Mouse (Mus musculus) midbrain, embryonic 14.5 days (tissue): ENCODE results near the gene Gpr152. TPM values are rescaled to one million over a fixed set of nuclear protein-coding genes. Genes with fewer than 3 reads are reported as not detected.
"Not testable (repeated sequence)": the region's sequence is repeated elsewhere in the genome, so short reads cannot be mapped to it uniquely, and the experiment has no call there.

Source experiments
- ATAC-seq: fragments of 200-750 bp; cut with Nextera tagmentation; 2 replicates; pipeline ENCODE4 v1.8.0; 2017; ENCODE audit warnings: moderate number of reproducible peaks, moderate library complexity; ENCODE audit not compliant: low FRiP score, low TSS enrichment
- DNase-seq: peaks from one replicate; pipeline ENCODE4 v3.0.0-alpha.2; 2015
- H3K27ac ChIP-seq: fragments of 300-500 bp; sonication (generic); replicated peaks from 2 replicates; pipeline ENCODE4 v1.5.1; 2014; ENCODE audit warnings: mild to moderate bottlenecking, low read depth, low read length, moderate library complexity
- H3K27me3 ChIP-seq: fragments of 300-500 bp; sonication (generic); 2 replicates; pipeline ENCODE4 v1.6.1; 2014; ENCODE audit warnings: low read length, control low read depth, mixed read lengths; ENCODE audit not compliant: control insufficient read depth, insufficient read depth
- H3K36me3 ChIP-seq: fragments of 300-500 bp; sonication (generic); 2 replicates; pipeline ENCODE4 v1.6.1; 2014; ENCODE audit warnings: low read length, control low read depth; ENCODE audit not compliant: control insufficient read depth, insufficient read depth
- H3K4me1 ChIP-seq: fragments of 300-500 bp; sonication (generic); 2 replicates; pipeline ENCODE4 v1.6.1; 2014; ENCODE audit warnings: mild to moderate bottlenecking, antibody characterized with exemption, low read length, control low read depth; ENCODE audit not compliant: control insufficient read depth, insufficient read depth
- H3K4me2 ChIP-seq: fragments of 300-500 bp; sonication (generic); 2 replicates; pipeline ENCODE4 v1.6.1; 2014; ENCODE audit warnings: mild to moderate bottlenecking, low read length, moderate library complexity
- H3K4me3 ChIP-seq: fragments of 300-500 bp; sonication (generic); replicated peaks from 2 replicates; pipeline ENCODE4 v1.5.1; 2014; ENCODE audit warnings: low read depth, low read length
- H3K9ac ChIP-seq: fragments of 300-500 bp; sonication (generic); replicated peaks from 2 replicates; pipeline ENCODE4 v1.6.1; 2014; ENCODE audit warnings: mild to moderate bottlenecking, low read length, moderate library complexity
- H3K9me3 ChIP-seq: fragments of 300-500 bp; sonication (generic); 2 replicates; pipeline ENCODE4 v1.6.1; 2016; ENCODE audit warnings: low read length, control low read depth, mixed read lengths; ENCODE audit not compliant: control insufficient read depth
- whole genome bisulfite sequencing: fragments of 180-500 bp; shearing (Covaris S2); extraction: QIAGEN DNeasy Blood & Tissue Kit; methylation state at CpG from one replicate; pipeline ENCODE4 v1.1.7; 2014; 5-methylcytosine and 5-hydroxymethylcytosine counted together
- polyA plus RNA-seq: library from polyadenylated mRNA; unstranded; fragments of >200 nt; fragmentation: Nextera tagmentation; extraction: Ambion mirVana; gene quantifications from 2 replicates; pipeline ENCODE4 v1.2.1, GENCODE M21; 2014

Gene Gpr152
- polyA plus RNA-seq, 1 experiment from 2014 or later: not detected

GRCm38 (mm10) chr19:4114551-4114950, 25.0 kb upstream of the Gpr152 start:
- no peak overlapping the region for H3K4me2 ChIP-seq
- no peak overlapping the region for H3K9ac ChIP-seq
- H3K9me3 ChIP-seq: no peaks in the 10 kb centered on the region
- WGBS: 91% methylated on average over 10 of the region's 10 CpGs
- H3K4me1 ChIP-seq: no peaks in the 10 kb centered on the region
- no peaks in the 10 kb centered on the region for H3K27me3 ChIP-seq
- peaks cover 77% of the 10 kb centered on the region for H3K36me3 ChIP-seq
- ATAC-seq (no peak), DNase-seq (no peak)
- H3K27ac ChIP-seq: no peak overlapping the region
- no peak overlapping the region for H3K4me3 ChIP-seq

- H3K4me2 ChIP-seq: no peak overlapping the region
- no peak overlapping the region for H3K27ac ChIP-seq
- no peak overlapping the region for H3K9ac ChIP-seq
- ATAC-seq: no peak
- no peak overlapping the region for H3K4me3 ChIP-seq
- 95% methylated on average over 10 of the region's 10 CpGs for WGBS
- H3K9me3 ChIP-seq: no peaks in the 10 kb centered on the region
- H3K36me3 ChIP-seq: peaks cover 71% of the 10 kb centered on the region
- H3K27me3 ChIP-seq: no peaks in the 10 kb centered on the region
- no peak for DNase-seq
- peaks cover 1% of the 10 kb centered on the region for H3K4me1 ChIP-seq
Measured at GRCm38 (mm10) chr19:4115144-4115543, 24.4 kb upstream of the Gpr152 start.

DNA sequence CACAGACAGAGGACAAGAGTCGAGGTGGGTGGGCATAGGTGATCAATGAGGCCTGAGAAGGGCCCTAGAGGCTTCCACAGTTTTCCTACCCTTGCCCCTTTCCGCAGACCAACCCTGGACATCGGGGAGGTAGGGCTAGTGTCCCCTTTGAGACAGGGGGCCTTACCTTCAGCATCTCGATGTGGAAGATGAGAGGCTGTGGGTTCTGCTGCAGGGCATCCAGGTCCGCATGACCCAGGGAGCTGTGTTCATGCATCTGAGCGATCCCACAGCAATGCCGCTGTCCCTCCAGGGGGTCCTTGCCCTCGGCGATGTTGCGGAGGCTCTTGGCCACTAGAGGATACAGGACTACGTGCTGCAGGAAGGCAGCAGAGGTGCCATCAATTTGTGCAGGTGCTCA, 23.8 kb upstream of the Gpr152 start:
- H3K4me2 ChIP-seq: no peak overlapping the region
- peaks cover 7% of the 10 kb centered on the region for H3K4me1 ChIP-seq
- DNase-seq (no peak), ATAC-seq (no peak)
- no peaks in the 10 kb centered on the region for H3K9me3 ChIP-seq
- peaks cover 65% of the 10 kb centered on the region for H3K36me3 ChIP-seq
- WGBS: 85% methylated on average over 11 of the region's 11 CpGs
- H3K27ac ChIP-seq: no peak overlapping the region
- H3K27me3 ChIP-seq: no peaks in the 10 kb centered on the region
- H3K4me3 ChIP-seq: no peak overlapping the region
- no peak overlapping the region for H3K9ac ChIP-seq

DNA sequence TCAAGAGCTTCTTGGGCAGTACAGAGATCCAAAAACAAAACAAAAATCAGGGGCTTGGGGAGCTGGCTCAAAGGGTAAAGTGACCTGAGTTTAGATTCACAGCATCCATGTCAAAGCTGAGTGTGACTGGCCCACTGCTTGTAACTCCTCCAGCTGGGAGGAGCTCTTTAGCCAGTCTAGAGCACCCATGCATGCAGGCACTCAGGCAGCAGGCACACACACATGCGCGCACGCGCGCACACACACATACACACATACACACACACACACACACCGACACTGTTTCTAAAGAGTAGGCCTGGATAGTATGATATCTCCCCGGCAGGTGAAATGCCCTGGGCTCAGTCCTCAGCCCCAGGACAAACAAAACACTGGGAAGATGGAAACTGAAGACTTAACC, 22.6 kb upstream of the Gpr152 start:
- no peak overlapping the region for H3K4me3 ChIP-seq
- H3K27me3 ChIP-seq: no peaks in the 10 kb centered on the region
- H3K4me1 ChIP-seq: peaks cover 7% of the 10 kb centered on the region
- no peak overlapping the region for H3K4me2 ChIP-seq
- H3K27ac ChIP-seq: no peak overlapping the region
- no peak for DNase-seq
- H3K9me3 ChIP-seq: no peaks in the 10 kb centered on the region
- no peak overlapping the region for H3K9ac ChIP-seq
- no peak for ATAC-seq
- 96% methylated on average over 7 of the region's 7 CpGs for WGBS
- peaks cover 54% of the 10 kb centered on the region for H3K36me3 ChIP-seq

- 98% methylated on average over 2 of the region's 2 CpGs for whole genome bisulfite sequencing
- DNase-seq (no peak), ATAC-seq (no peak)
- Histone ChIP-seq H3K36me3 (peaks cover 42% of the 10 kb centered on the region), H3K27me3 (no peaks in the 10 kb centered on the region), H3K9me3 (no peaks in the 10 kb centered on the region), H3K4me3 (no peak overlapping the region), H3K4me2 (no peak overlapping the region), H3K4me1 (peaks cover 7% of the 10 kb centered on the region), H3K27ac (no peak overlapping the region), H3K9ac (no peak overlapping the region)
Measured at GRCm38 (mm10) chr19:4118350-4118749, 21.2 kb upstream of the Gpr152 start.

DNA sequence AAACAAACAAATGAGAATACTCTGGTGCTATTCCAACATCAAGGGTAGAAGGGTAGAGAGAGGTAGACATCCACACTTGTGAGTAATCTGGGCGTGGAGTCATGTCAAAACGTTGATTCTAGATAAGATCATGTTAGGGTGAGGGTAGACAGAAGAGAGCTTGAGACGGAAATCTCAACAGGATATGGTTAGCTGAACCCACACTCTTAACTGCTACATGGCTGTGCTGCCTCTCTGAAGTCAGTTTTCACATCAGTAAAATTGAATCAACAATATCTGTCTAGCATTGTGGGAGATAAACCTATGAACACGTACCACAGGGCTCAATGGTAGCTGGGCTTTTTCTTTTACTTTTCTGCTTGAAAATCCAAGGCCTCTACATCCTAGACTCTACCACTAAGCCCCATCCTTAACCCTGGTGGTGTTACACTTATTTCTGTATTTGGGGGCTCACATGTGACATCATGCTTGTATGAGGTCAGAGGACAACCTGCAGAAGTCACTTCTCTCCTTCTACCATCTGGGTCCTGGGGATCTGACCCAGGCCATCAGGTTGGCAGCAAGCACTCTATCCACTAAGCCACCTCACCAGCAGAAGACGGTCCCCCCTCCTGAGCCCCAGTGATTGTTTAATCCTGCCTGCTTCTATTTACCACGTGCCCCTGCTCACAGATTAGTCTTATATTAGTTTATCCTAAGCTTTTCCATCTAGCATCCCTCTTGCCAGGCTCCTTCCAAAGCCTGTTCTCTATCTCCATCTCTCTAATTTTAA, 19.7 kb upstream of the Gpr152 start:
- 90% methylated on average over 6 of the region's 6 CpGs for WGBS
- no peak overlapping the region for H3K9ac ChIP-seq
- no peak overlapping the region for H3K4me3 ChIP-seq
- H3K27me3 ChIP-seq: no peaks in the 10 kb centered on the region
- no peak overlapping the region for H3K27ac ChIP-seq
- ATAC-seq (no peak), DNase-seq (no peak)
- no peaks in the 10 kb centered on the region for H3K9me3 ChIP-seq
- peaks cover 26% of the 10 kb centered on the region for H3K36me3 ChIP-seq
- peak overlapping the region; percentile 53 for H3K4me2 ChIP-seq
- peaks cover 7% of the 10 kb centered on the region for H3K4me1 ChIP-seq

DNA sequence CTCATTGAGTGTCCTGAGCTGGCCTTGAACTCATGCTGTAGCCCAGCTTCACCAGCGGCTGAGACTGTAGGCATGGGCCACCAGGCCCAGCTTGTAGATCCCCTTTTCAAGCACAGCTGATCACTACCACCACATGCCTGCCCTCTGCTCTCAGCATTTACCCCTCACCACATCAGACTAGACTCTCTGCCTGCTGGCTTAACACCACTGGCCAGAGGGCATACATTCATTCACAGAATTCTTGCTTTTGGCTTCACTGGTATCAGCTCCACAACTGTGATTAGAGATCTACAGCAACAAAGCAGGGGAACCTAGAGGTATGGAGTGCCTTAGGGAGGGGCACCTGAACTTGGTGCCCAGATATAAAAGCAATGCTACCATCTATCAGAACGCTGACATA, 19.1 kb upstream of the Gpr152 start:
- Histone ChIP-seq H3K36me3 (peaks cover 20% of the 10 kb centered on the region), H3K9me3 (no peaks in the 10 kb centered on the region), H3K4me2 (peak overlapping the region; percentile 53), H3K27me3 (no peaks in the 10 kb centered on the region), H3K27ac (no peak overlapping the region), H3K4me3 (peak overlapping the region; percentile 46), H3K9ac (no peak overlapping the region), H3K4me1 (peaks cover 7% of the 10 kb centered on the region)
- ATAC-seq (no peak), DNase-seq (no peak)
- WGBS: 96% methylated on average over 2 of the region's 2 CpGs

- DNase-seq (peak; percentile 99), ATAC-seq (peak; percentile 85)
- peak overlapping the region; percentile 53 for H3K4me2 ChIP-seq
- peaks cover 7% of the 10 kb centered on the region for H3K4me1 ChIP-seq
- H3K27ac ChIP-seq: peak overlapping the region; percentile 90
- no peaks in the 10 kb centered on the region for H3K9me3 ChIP-seq
- H3K4me3 ChIP-seq: peak overlapping the region; percentile 46
- no peaks in the 10 kb centered on the region for H3K27me3 ChIP-seq
- peaks cover 13% of the 10 kb centered on the region for H3K36me3 ChIP-seq
- peak overlapping the region; percentile 62 for H3K9ac ChIP-seq
- WGBS: 3% methylated on average over 38 of the region's 38 CpGs
Measured at GRCm38 (mm10) chr19:4121097-4121805, 18.3 kb upstream of the Gpr152 start.

- DNase-seq, H3K9me3 ChIP-seq, H3K36me3 ChIP-seq, ATAC-seq, H3K9ac ChIP-seq, H3K4me3 ChIP-seq, H3K27me3 ChIP-seq: not testable (repeated sequence)
- Histone ChIP-seq H3K4me2 (peak overlapping the region; percentile 53), H3K4me1 (peaks cover 13% of the 10 kb centered on the region), H3K27ac (peak overlapping the region; percentile 90; the same call in 1 of the 2 replicates)
- WGBS: 66% methylated on average over 6 of the region's 6 CpGs
Measured at GRCm38 (mm10) chr19:4121896-4122295, 17.7 kb upstream of the Gpr152 start.
